Mouse (Mus musculus): Measurements from ENCODE around the gene Cdk16. TPM values are rescaled to one million over a fixed set of nuclear protein-coding genes. Genes with fewer than 3 reads are reported as not detected.

The Cdk16 gene
- total RNA-seq (2021) = 100 to 1,000 TPM; 119 to 130 TPM
- long read RNA-seq, experiment 1, transcript Cdk16-201 (16 exons, 3,120 nt) = major isoform, 167 of 204 reads
- long read RNA-seq, experiment 1, partial matches to known transcripts = 15 of 204 reads
- long read RNA-seq, experiment 1, other reads (novel, unspliced or antisense) = 22 of 204 reads
- long read RNA-seq, experiment 2, transcript Cdk16-201 (16 exons, 3,120 nt) = major isoform, 161 of 196 reads
- long read RNA-seq, experiment 2, partial matches to known transcripts = 26 of 196 reads
- long read RNA-seq, experiment 2, other reads (novel, unspliced or antisense) = 9 of 196 reads

- intact Hi-C loops (cut with DNase I) = loop anchor here (2.0 kb wide), 1 partner anchor 23 kb away; no protein-coding TSS in a partner anchor
- H3K4me3 ChIP-seq = peak within 1 kb of the TSS; percentile 89
- peak; percentile 88 for DNase-seq
- no peak for TF ChIP-seq CTCF (IDR thresholded peaks at IDR 0.05)
- peak within 1 kb of the TSS; percentile 96 for H3K27ac ChIP-seq
Measured at GRCm38 (mm10) chrX:20687519-20688067, at the start of gene Cdk16. TSS of gene Cdk16 (plus strand) at chrX:20687954.

GRCm38 (mm10) chrX:20638141-20638540 is 49.6 kb upstream of the Cdk16 start:
- no peak for DNase-seq
- Histone ChIP-seq H3K27ac (no peak overlapping the region), H3K4me3 (no peak overlapping the region)
- intact Hi-C loops (cut with DNase I) = no loop called here
- TF ChIP-seq CTCF (IDR thresholded peaks at IDR 0.05) = no peak

- DNase-seq = no peak
- TF ChIP-seq CTCF (IDR thresholded peaks at IDR 0.05) = no peak
- Histone ChIP-seq H3K27ac (no peak overlapping the region), H3K4me3 (no peak overlapping the region)
- intact Hi-C loops (cut with DNase I) = no loop called here
Measured at GRCm38 (mm10) chrX:20644780-20645179, 43.0 kb upstream of the Cdk16 start.

GRCm38 (mm10) chrX:20657593-20657992 is 30.2 kb upstream of the Cdk16 start:
- H3K27ac ChIP-seq = no peak overlapping the region
- TF ChIP-seq CTCF (IDR thresholded peaks at IDR 0.05) = no peak
- peak overlapping the region; percentile 73 for H3K4me3 ChIP-seq
- intact Hi-C loops (cut with DNase I) = no loop called here
- no peak for DNase-seq

GRCm38 (mm10) chrX:20658026-20658652 is 29.6 kb upstream of the Cdk16 start, which contains the start of gene Uba1:
TSS of gene Uba1 (plus strand) at chrX:20658326.
- TF ChIP-seq CTCF (IDR thresholded peaks at IDR 0.05) = no peak
- peak within 1 kb of the TSS; percentile 73 for H3K4me3 ChIP-seq
- peak; percentile 76 for DNase-seq
- peak within 1 kb of the TSS; percentile 85 for H3K27ac ChIP-seq
- intact Hi-C loops (cut with DNase I) = no loop called here

GRCm38 (mm10) chrX:20658891-20659406 is 28.8 kb upstream of the Cdk16 start:
- DNase-seq = no peak
- Histone ChIP-seq H3K4me3 (peak overlapping the region; percentile 73), H3K27ac (peak overlapping the region; percentile 85)
- intact Hi-C loops (cut with DNase I) = no loop called here
- TF ChIP-seq CTCF (IDR thresholded peaks at IDR 0.05) = no peak

- TF ChIP-seq CTCF (IDR thresholded peaks at IDR 0.05) = no peak
- Histone ChIP-seq H3K4me3 (no peak overlapping the region), H3K27ac (no peak overlapping the region)
- no peak for DNase-seq
- intact Hi-C loops (cut with DNase I) = loop anchor here (1.0 to 10.0 kb wide), 3 partner anchors 109 to 282 kb away; no protein-coding TSS in a partner anchor
Measured at GRCm38 (mm10) chrX:20662317-20662715, 25.4 kb upstream of the Cdk16 start.

GRCm38 (mm10) chrX:20662716-20663443 is 24.9 kb upstream of the Cdk16 start:
- intact Hi-C loops (cut with DNase I) = loop anchor here (1.0 to 10.0 kb wide), 3 partner anchors 108 to 282 kb away; no protein-coding TSS in a partner anchor
- H3K27ac ChIP-seq = peak overlapping the region; percentile 93
- peak; percentile 86 for DNase-seq
- peak; percentile 69 for TF ChIP-seq CTCF (IDR thresholded peaks at IDR 0.05)
- H3K4me3 ChIP-seq = peak overlapping the region; percentile 75

- intact Hi-C loops (cut with DNase I) = loop anchor here (10.0 kb wide), 1 partner anchor 281 kb away; no protein-coding TSS in a partner anchor
- no peak for TF ChIP-seq CTCF (IDR thresholded peaks at IDR 0.05)
- Histone ChIP-seq H3K4me3 (peak overlapping the region; percentile 75), H3K27ac (peak overlapping the region; percentile 93)
- DNase-seq = no peak
Measured at GRCm38 (mm10) chrX:20663444-20663790, 24.3 kb upstream of the Cdk16 start.

- intact Hi-C loops (cut with DNase I) = no loop called here
- TF ChIP-seq CTCF (IDR thresholded peaks at IDR 0.05) = no peak
- H3K4me3 ChIP-seq = peak overlapping the region; percentile 89
- peak; percentile 88 for DNase-seq
- H3K27ac ChIP-seq = peak overlapping the region; percentile 96
Measured at GRCm38 (mm10) chrX:20688068-20688547, 354 bp downstream of the Cdk16 start.

GRCm38 (mm10) chrX:20688615-20689014 is 861 bp downstream of the Cdk16 start:
- TF ChIP-seq CTCF (IDR thresholded peaks at IDR 0.05) = peak; percentile 40
- intact Hi-C loops (cut with DNase I) = no loop called here
- peak; percentile 79 for DNase-seq
- H3K27ac ChIP-seq = peak overlapping the region; percentile 96
- peak overlapping the region; percentile 89 for H3K4me3 ChIP-seq

- no peak for DNase-seq
- no peak for TF ChIP-seq CTCF (IDR thresholded peaks at IDR 0.05)
- no peak overlapping the region for H3K27ac ChIP-seq
- intact Hi-C loops (cut with DNase I) = no loop called here
- H3K4me3 ChIP-seq = no peak overlapping the region
Measured at GRCm38 (mm10) chrX:20691566-20691965, 3.8 kb downstream of the Cdk16 start.

All from gastrocnemius, adult 2 months (tissue).